Mouse (Mus musculus) G1E (cell line): ENCODE measurements at regions not wholly inside any gene's neighbourhood (a gene's known extent, or its start where the extent isn't known, plus 50 kb on each side); places are given as distances from the start of the nearest gene placed in this dataset.

Experiments used
- ATAC-seq: 2 replicates; pipeline ENCODE4 v1.8.0; 2016; ENCODE audit warnings: mild to moderate bottlenecking; ENCODE audit not compliant: insufficient number of reproducible peaks, poor library complexity, low FRiP score, severe bottlenecking; ENCODE audit errors: extremely low read depth
- DNase-seq: peaks from one replicate; pipeline ENCODE4 v3.0.0; 2012; ENCODE audit warnings: low spot score
- H3K27me3 ChIP-seq: 2 replicates; pipeline ENCODE4 v1.6.1; 2012; ENCODE audit warnings: mild to moderate bottlenecking, low read length, inconsistent platforms; ENCODE audit not compliant: insufficient read depth
- H3K36me3 ChIP-seq: replicated peaks from 2 replicates; pipeline ENCODE3; 2012; ENCODE audit warnings: mild to moderate bottlenecking, inconsistent platforms
- H3K4me1 ChIP-seq: 2 replicates; pipeline ENCODE4 v1.6.1; 2012; ENCODE audit warnings: low read depth, low read length, inconsistent platforms, mixed read lengths; ENCODE audit not compliant: insufficient read depth
- H3K4me3 ChIP-seq: 2 replicates; pipeline ENCODE4 v1.5.1; 2012; ENCODE audit warnings: low read depth, mild to moderate bottlenecking, inconsistent platforms, low read length, moderate library complexity, mixed read lengths
- H3K9me3 ChIP-seq: replicated peaks from 2 replicates; pipeline ENCODE4 v1.6.1; 2012; ENCODE audit warnings: inconsistent platforms
- CTCF ChIP-seq: IDR thresholded peaks from 2 replicates; pipeline ENCODE4 v1.5.1; 2012; ENCODE audit warnings: low read depth, low read length, inconsistent platforms, mixed read lengths
- GATA1 ChIP-seq: IDR thresholded peaks from 2 replicates; pipeline ENCODE4 v1.6.1; 2012; ENCODE audit warnings: borderline replicate concordance, low read length, inconsistent platforms, mixed read lengths
- GATA2 ChIP-seq: IDR thresholded peaks from 2 replicates; pipeline ENCODE4 v1.6.1; 2012; ENCODE audit warnings: low read depth, low read length, inconsistent platforms, borderline replicate concordance
- POLR2AphosphoS5 ChIP-seq: IDR thresholded peaks from 2 replicates; pipeline ENCODE4 v1.6.1; 2012; ENCODE audit warnings: low read depth, low read length, inconsistent platforms; ENCODE audit not compliant: insufficient replicate concordance
- TAL1 ChIP-seq: conservative IDR thresholded peaks from 2 replicates; pipeline ENCODE4 v1.6.1; 2012; ENCODE audit warnings: low read depth, low read length, inconsistent platforms, mixed read lengths

- ATAC-seq, result no peak
- DNase-seq, result no peak
- Histone ChIP-seq H3K4me3 (no peak overlapping the region), H3K9me3 (no peaks in the 10 kb centered on the region), H3K4me1 (no peaks in the 10 kb centered on the region), H3K27me3 (no peaks in the 10 kb centered on the region), H3K36me3 (no peaks in the 10 kb centered on the region)
- TF ChIP-seq CTCF (no peak), GATA2 (no peak), TAL1 (no peak), GATA1 (no peak), POLR2AphosphoS5 (no peak)
Measured at GRCm38 (mm10) chr11:18022065-18022464, 68.4 kb upstream of the Etaa1 start.

GRCm38 (mm10) chr11:18015239-18015638 is 61.6 kb upstream of the Etaa1 start:
- Histone ChIP-seq H3K27me3 (no peaks in the 10 kb centered on the region), H3K36me3 (no peaks in the 10 kb centered on the region), H3K9me3 (no peaks in the 10 kb centered on the region), H3K4me3 (no peak overlapping the region), H3K4me1 (no peaks in the 10 kb centered on the region)
- TF ChIP-seq TAL1, result no peak
- TF ChIP-seq GATA1, result no peak
- TF ChIP-seq GATA2, result no peak
- TF ChIP-seq CTCF, result no peak
- TF ChIP-seq POLR2AphosphoS5, result no peak
- DNase-seq (no peak), ATAC-seq (no peak)

- ATAC-seq, result no peak
- no peaks in the 10 kb centered on the region for H3K4me1 ChIP-seq
- H3K4me3 ChIP-seq, result no peak overlapping the region
- H3K9me3 ChIP-seq, result no peaks in the 10 kb centered on the region
- no peak for TF ChIP-seq POLR2AphosphoS5
- TF ChIP-seq GATA1, result no peak
- no peaks in the 10 kb centered on the region for H3K27me3 ChIP-seq
- DNase-seq, result no peak
- H3K36me3 ChIP-seq, result no peaks in the 10 kb centered on the region
Measured at GRCm38 (mm10) chr11:18014610-18015009, 60.9 kb upstream of the Etaa1 start.

GRCm38 (mm10) chr11:18012085-18012484 is 58.4 kb upstream of the Etaa1 start:
- DNase-seq (no peak), ATAC-seq (no peak)
- Histone ChIP-seq H3K27me3 (no peaks in the 10 kb centered on the region), H3K4me3 (no peak overlapping the region), H3K4me1 (no peaks in the 10 kb centered on the region), H3K36me3 (no peaks in the 10 kb centered on the region), H3K9me3 (no peaks in the 10 kb centered on the region)
- TF ChIP-seq POLR2AphosphoS5, result no peak
- TF ChIP-seq GATA1, result no peak
- no peak for TF ChIP-seq CTCF
- TF ChIP-seq GATA2, result no peak
- no peak for TF ChIP-seq TAL1

GRCm38 (mm10) chr11:18011101-18011733 is 57.5 kb upstream of the Etaa1 start:
- TF ChIP-seq CTCF (no peak), GATA1 (no peak), TAL1 (no peak), POLR2AphosphoS5 (no peak), GATA2 (no peak)
- DNase-seq, result no peak
- no peak for ATAC-seq
- Histone ChIP-seq H3K4me1 (no peaks in the 10 kb centered on the region), H3K4me3 (no peak overlapping the region), H3K27me3 (no peaks in the 10 kb centered on the region), H3K36me3 (no peaks in the 10 kb centered on the region), H3K9me3 (no peaks in the 10 kb centered on the region)

- H3K4me1 ChIP-seq, result no peaks in the 10 kb centered on the region
- H3K4me3 ChIP-seq, result no peak overlapping the region
- no peaks in the 10 kb centered on the region for H3K9me3 ChIP-seq
- TF ChIP-seq GATA1 (no peak), CTCF (no peak), POLR2AphosphoS5 (no peak), GATA2 (no peak), TAL1 (no peak)
- ATAC-seq (no peak), DNase-seq (no peak)
- H3K36me3 ChIP-seq, result no peaks in the 10 kb centered on the region
- no peaks in the 10 kb centered on the region for H3K27me3 ChIP-seq
Measured at GRCm38 (mm10) chr11:18008140-18008539, 54.5 kb upstream of the Etaa1 start.
